Mouse (Mus musculus): Measurements from ENCODE around the gene Tmem116.
A peak's percentile ranks its signal among the peaks of the same experiment; 100 is the strongest.

The Tmem116 gene

DNA sequence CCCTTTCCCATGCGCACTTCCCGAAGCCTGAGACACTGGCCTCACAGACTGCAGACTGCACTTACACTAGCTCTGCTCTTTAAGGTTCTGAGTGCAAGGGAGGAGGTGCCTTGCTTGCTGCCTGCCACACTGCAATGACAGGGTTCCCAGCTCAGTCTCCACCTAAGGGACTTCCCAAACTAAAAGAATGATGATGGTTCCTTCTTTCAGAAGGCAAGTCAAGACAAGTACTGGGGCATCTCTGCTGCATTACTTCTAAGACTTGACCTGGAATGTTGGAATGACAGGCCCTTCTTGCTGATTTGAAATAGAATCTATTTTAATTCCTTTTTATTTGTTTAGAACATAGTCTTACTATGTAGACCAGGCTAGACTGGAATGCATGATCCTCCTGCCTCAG is 85.9 kb downstream of the Tmem116 start:
- no peak for DNase-seq (ENCODE audit: low spot score in 2 of 2)

- no peak for DNase-seq (ENCODE audit: low spot score in 2 of 2)
Observed at GRCm38 (mm10) chr5:121540066-121540465, 88.4 kb downstream of the Tmem116 start.

- DNase-seq (ENCODE audit: low spot score in 2 of 2), result no peak
Observed at GRCm38 (mm10) chr5:121541235-121541634, 89.5 kb downstream of the Tmem116 start.

DNA sequence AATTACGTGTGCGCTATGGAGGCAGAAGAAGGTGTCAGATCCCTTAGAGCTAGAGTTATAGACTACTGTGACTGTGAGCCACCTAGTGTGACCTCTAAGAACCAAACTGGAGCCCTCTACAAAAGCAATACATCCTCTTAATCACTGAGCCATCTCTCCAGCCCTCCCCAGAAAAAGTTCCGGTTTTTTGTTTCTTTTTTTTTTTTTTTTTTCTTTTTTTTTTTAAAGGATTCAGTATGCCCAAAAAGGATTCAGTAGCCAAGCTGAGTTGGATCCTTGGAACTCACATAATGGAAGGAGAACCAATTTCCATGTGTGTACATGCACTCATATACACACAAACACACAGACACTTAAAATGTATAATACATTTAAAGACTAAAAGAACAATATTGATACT is 91.7 kb downstream of the Tmem116 start:
- DNase-seq (ENCODE audit: low spot score in 2 of 2), result no peak

- peak; percentile 37 to 41 for DNase-seq (ENCODE audit: low spot score in 2 of 2)
Observed at GRCm38 (mm10) chr5:121544910-121545792, 93.5 kb downstream of the Tmem116 start, which contains the start of the genes Adam1a and Gm42878. Adam1a (minus strand) TSS chr5:121545482. Gm42878 (minus strand) TSS chr5:121545482.

DNA sequence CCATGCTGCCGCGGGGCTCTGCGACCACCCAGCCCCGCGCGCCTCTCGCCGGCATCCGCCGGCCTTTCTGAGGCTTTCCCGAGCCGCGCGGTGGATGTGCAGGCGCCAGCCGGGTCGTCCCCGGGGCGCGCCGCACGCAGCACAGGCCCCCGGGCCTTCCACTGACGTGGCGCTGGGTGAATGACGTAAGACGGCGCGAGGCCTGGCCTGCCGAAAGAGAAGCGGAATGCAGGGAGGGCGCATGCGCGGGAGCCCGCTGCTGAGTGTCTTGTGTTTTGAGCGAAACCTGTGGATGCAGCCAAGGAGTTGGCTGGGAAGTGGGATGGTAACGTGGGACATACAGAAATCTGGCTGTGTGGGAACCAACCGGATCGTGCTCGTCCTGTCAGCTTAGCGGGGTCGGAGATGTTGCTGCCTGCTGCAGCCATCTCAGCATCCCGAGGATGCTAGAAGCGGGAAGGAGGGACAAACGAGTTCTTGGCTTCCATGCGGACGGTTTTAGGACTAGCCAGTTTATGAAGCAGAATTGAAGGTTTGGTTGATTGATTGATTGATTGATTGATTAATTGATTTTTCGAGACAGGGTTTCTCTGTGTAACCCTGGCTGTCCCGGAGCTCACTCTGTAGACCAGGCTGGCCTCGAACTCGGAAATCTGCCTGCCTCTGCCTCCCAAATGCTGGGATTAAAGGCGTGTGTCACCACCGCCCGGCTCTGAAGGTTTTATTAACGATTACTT is 94.3 kb downstream of the Tmem116 start, which contains the start of gene Mapkapk5:
Mapkapk5 (minus strand) TSS at position 113 of the 737 bp plus-strand sequence.
- peak; percentile 92 to 95 for DNase-seq (ENCODE audit: low spot score in 2 of 2)

DNA sequence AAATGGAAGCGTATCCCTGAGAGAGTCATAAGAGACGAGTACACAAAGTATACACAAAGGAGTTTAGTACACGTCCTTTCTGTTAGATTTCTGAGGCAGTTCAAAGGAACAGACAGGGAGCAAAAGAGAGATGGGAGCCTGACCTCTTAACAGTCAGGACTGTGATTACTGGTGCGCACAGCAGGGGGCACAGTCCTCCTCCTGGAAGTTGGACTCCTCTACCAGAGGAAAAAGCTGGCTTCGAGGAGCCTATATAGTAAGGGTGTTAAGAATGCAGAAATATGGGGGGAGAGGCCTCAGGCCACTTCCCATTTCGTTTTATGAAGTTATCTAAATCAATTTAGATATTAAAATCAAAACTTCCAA is 94.8 kb downstream of the Tmem116 start:
- peak; percentile 21 to 49 for DNase-seq (ENCODE audit: low spot score in 2 of 2)

DNA sequence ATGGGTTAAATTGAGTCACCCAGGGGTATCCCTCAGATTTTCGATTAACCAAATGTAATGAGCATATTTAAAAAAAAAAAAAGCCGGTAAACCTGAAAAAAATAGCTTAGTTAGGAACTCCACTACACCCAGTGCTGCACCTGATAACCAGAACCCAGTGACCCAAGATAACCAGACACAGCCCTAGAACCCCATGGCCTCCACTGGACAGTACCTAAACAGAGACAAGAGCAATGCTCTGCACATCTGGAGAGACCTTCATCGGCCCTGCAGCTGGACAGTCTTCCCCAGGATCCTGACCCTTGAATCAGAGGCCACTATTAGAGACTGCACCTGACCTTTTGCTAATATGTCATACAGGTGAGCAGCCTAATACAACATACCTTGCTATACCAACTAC is 95.4 kb downstream of the Tmem116 start:
- peak in 1 of 2 experiments; percentile 13 for DNase-seq (ENCODE audit: low spot score in 2 of 2)

GRCm38 (mm10) chr5:121549196-121549595 is 97.5 kb downstream of the Tmem116 start:
- DNase-seq (ENCODE audit: low spot score in 2 of 2), result no peak

DNA sequence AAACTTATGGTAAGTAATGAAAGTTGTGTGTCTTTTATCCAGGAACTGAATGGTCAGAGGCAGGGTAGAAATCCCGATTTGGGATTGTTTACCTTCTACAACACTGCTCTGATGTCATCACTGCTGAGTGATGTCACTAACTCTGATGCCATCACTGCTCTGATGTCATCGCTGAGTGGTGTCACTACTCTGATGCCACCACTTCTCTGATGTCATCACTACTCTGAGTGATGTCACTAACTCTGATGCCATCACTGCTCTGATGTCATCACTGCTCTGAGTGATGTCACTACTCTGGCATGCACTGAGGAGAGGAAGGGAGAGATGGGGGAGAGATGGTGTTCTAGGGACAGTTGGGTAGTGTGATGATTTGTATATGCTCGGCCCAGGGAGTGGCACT is 110.7 kb downstream of the Tmem116 start:
- DNase-seq (ENCODE audit: low spot score in 2 of 2), result no peak

- DNase-seq (ENCODE audit: low spot score in 2 of 2), result peak; percentile 86 to 89
Observed at GRCm38 (mm10) chr5:121564468-121564895, 112.8 kb downstream of the Tmem116 start.

DNA sequence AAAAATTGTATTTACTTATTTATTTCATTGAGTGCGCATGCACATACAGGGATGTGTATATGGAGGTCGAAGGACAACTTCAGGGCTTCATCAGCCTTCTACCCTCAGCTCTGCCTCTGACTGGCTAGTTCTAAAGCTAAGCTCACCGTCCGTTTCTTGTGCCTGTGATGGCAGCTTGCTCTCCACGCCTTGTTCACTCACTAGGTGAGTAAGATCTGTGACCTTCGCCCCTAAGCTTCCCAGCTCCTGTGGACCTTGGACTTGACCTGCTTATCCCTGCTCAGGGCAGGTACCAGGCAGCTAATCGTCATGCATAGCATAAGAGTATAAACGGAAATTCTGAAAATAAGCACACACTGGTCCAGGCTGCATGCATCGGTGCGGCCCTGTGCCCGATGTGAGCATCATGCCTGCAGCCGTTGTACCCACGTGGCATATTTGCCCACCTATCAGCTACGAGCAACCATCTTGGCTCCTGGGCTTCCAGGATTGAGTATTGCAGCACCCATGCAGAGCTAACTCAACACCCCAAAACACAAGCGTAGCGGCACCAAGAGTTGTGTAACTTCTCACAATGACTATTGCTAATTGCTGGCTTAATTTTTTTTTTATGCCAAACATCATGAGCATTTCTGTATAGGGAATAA is 114.5 kb downstream of the Tmem116 start:
- no peak for DNase-seq (ENCODE audit: low spot score in 2 of 2)

DNA sequence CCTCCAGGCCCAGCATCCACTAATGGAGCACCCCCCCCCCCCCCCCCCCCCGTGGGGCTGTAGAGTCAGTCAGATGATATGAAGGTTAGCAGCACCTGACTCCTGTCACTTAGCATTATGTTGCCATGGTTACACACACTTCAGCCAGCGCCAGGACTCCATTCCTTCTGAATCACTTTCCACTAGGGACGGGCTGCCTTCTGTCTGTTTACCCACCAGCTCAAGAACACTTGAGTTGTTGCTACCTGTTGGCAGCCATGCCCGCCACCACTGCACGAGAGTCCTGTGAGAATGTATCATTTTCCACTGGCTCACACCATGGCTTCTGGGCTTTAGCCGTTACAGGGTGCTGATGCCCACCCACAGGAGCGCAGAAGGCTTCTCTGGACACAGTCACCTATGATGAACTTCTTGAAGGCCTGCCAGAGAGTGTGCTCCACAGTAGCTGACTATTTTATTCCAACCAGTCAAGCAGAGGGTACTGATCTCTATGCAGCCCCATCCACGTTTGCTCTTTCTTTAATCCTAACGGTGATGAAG is 118.3 kb downstream of the Tmem116 start:
- DNase-seq (ENCODE audit: low spot score in 2 of 2), result no peak

DNA sequence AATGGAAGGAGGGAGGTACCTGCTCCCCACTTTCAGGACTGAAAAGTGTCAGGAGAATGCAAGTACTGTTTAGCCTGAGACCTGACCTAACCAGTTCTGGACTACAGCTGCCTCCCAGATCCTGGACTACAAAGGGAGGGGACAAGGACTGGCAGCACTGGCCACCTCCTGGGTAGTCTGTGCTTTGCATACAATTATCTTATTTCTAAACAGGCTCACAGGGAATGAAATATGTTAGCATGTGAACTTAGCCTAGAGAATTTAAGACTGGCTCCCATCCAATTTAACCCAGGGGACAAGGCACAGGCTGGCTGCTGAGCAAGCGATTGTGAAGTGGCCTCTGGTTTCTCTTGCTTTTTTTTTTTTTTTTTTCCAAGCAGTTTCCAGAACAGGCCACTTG is 119.1 kb downstream of the Tmem116 start:
- DNase-seq (ENCODE audit: low spot score in 2 of 2), result no peak

Measured in spleen, postnatal 36 days (tissue).